Mouse (Mus musculus): ENCODE data around the gene Prpf18. TPM values are rescaled to one million over a fixed set of nuclear protein-coding genes. Genes with fewer than 3 reads are reported as not detected.

Gene Prpf18
- polyA plus RNA-seq, 1 experiment from 2014 or later = 32.5 TPM

DNA sequence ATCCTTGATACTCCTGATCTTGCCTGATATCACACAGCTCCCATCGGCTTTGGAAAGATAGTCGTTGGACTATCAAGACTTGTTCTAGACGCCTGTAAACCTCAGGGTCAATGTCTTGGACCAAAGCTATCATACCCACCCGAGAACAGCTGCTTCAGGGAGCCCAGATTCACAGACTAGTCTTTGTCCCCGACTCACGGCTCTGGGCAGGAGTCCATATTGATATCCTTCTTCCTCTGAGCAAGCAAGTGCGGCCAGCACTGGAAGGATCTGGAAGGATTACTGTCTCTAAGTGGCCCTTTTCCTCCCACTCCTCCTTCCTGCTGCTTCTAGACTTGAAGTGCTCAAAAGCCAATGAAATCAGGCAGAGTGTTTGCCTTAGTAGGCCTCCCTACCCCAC, 59.2 kb downstream of the Prpf18 start:
- Histone ChIP-seq H3K4me2 (replicated peaks; ENCODE audit: low read depth, low read length) (no peak overlapping the region), H3K4me1 (ENCODE audit: control insufficient read depth, insufficient read depth, low read length) (peaks cover 11% of the 10 kb centered on the region), H3K9ac (replicated peaks; ENCODE audit: low read depth, low read length) (no peak overlapping the region), H3K27me3 (ENCODE audit: control insufficient read depth, insufficient read depth, low read length) (no peaks in the 10 kb centered on the region), H3K9me3 (ENCODE audit: control insufficient read depth, low read depth, low read length) (no peaks in the 10 kb centered on the region), H3K4me3 (ENCODE audit: low read depth, low read length) (no peak overlapping the region), H3K27ac (ENCODE audit: low read length) (no peak overlapping the region), H3K36me3 (ENCODE audit: control insufficient read depth, insufficient read depth, low read length) (peaks cover 62% of the 10 kb centered on the region)
- no peak for ATAC-seq (ENCODE audit: insufficient number of reproducible peaks, insufficient read depth, low FRiP score, low read depth)
- 93% methylated on average over 7 of the region's 7 CpGs for WGBS

DNA sequence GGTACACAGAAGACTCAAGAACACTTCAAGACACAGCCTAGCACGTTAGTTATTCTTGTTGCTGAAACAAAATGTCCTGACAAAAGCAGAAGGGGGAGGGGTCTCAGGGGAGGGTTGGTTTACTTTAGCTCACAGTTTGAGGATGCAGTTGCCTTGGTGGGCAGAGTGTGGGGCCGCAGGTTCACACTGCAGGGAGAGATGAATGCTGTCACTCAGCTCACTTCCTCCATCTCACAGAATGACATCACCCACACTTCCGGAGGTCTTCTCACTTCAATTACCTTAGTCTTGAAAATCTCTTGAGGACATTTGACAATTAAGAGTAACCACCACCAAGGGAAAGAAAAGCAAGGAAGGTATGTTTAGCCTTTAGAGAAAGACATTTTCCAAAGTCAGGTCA, 60.3 kb downstream of the Prpf18 start:
- ATAC-seq (ENCODE audit: insufficient number of reproducible peaks, insufficient read depth, low FRiP score, low read depth) = no peak
- Histone ChIP-seq H3K4me3 (ENCODE audit: low read depth, low read length) (no peak overlapping the region), H3K36me3 (ENCODE audit: control insufficient read depth, insufficient read depth, low read length) (peaks cover 54% of the 10 kb centered on the region), H3K9me3 (ENCODE audit: control insufficient read depth, low read depth, low read length) (no peaks in the 10 kb centered on the region), H3K9ac (replicated peaks; ENCODE audit: low read depth, low read length) (no peak overlapping the region), H3K27ac (ENCODE audit: low read length) (no peak overlapping the region), H3K4me1 (ENCODE audit: control insufficient read depth, insufficient read depth, low read length) (peaks cover 18% of the 10 kb centered on the region), H3K27me3 (ENCODE audit: control insufficient read depth, insufficient read depth, low read length) (no peaks in the 10 kb centered on the region), H3K4me2 (replicated peaks; ENCODE audit: low read depth, low read length) (no peak overlapping the region)
- 81% methylated on average over 3 of the region's 3 CpGs for WGBS

DNA sequence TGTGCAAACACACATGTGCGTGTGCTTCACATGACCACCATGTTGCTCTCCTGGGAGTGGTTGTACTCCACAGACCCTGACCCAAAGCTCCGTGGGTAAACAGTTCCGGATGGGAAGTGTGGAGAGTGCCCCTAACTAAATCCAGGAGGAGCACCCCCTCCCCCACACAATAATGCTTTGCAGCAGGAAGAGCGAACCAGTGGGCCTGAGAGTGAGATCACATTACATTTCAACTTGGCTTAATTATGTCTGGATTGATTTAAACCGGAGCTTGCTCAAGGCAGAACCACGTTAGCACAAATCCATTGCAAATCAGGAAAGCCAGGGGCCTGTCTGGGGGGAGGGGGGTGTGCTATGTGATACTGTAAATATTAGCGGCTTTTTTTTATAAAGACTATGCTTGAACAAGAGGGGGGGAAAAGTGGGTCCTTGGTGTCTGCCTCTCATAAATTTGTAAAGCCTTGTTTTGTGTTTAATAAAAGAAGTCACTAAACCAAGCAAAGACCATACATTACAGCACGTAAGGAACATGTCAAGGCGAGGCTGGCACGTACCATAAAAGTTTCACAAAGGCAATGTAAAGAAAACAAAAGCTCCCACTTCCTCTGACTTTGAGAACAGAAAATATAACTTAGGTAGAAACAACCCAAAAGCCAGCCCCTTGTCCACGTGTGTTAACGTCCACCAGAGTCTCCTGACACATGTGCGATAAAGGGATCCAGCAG, 64.1 kb downstream of the Prpf18 start:
- Histone ChIP-seq H3K4me1 (ENCODE audit: control insufficient read depth, insufficient read depth, low read length) (peaks cover 21% of the 10 kb centered on the region), H3K4me3 (ENCODE audit: low read depth, low read length) (no peak overlapping the region), H3K36me3 (ENCODE audit: control insufficient read depth, insufficient read depth, low read length) (peaks cover 36% of the 10 kb centered on the region), H3K4me2 (replicated peaks; ENCODE audit: low read depth, low read length) (no peak overlapping the region), H3K9ac (replicated peaks; ENCODE audit: low read depth, low read length) (no peak overlapping the region), H3K9me3 (ENCODE audit: control insufficient read depth, low read depth, low read length) (no peaks in the 10 kb centered on the region), H3K27ac (ENCODE audit: low read length) (peak overlapping the region; percentile 82), H3K27me3 (ENCODE audit: control insufficient read depth, insufficient read depth, low read length) (no peaks in the 10 kb centered on the region)
- peak; percentile 79 for ATAC-seq (ENCODE audit: insufficient number of reproducible peaks, insufficient read depth, low FRiP score, low read depth)
- 28% methylated on average over 13 of the region's 13 CpGs for WGBS

DNA sequence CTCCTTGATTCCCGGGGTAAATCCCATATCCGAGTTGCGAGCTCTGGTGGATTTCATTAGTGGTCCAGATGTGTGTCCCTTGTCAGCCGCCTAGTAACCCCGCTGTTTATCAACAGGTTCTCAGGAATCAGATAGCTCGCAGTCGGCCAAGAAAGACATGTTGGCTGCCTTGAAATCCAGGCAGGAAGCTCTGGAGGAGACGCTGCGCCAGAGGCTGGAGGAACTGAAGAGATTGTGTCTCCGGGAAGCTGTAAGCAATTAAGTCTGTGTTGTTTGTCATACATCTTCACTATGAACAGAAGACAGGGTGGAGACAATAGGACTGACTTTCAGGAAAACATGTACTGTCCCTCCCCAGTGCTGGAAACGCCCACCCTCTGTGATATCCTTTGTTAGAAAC, 65.7 kb downstream of the Prpf18 start:
- Histone ChIP-seq H3K9ac (replicated peaks; ENCODE audit: low read depth, low read length) (no peak overlapping the region), H3K36me3 (ENCODE audit: control insufficient read depth, insufficient read depth, low read length) (peaks cover 29% of the 10 kb centered on the region), H3K4me3 (ENCODE audit: low read depth, low read length) (no peak overlapping the region), H3K4me1 (ENCODE audit: control insufficient read depth, insufficient read depth, low read length) (peaks cover 21% of the 10 kb centered on the region), H3K27ac (ENCODE audit: low read length) (peak overlapping the region; percentile 52), H3K27me3 (ENCODE audit: control insufficient read depth, insufficient read depth, low read length) (no peaks in the 10 kb centered on the region), H3K9me3 (ENCODE audit: control insufficient read depth, low read depth, low read length) (no peaks in the 10 kb centered on the region), H3K4me2 (replicated peaks; ENCODE audit: low read depth, low read length) (no peak overlapping the region)
- WGBS = 60% methylated on average over 11 of the region's 11 CpGs
- ATAC-seq (ENCODE audit: insufficient number of reproducible peaks, insufficient read depth, low FRiP score, low read depth) = no peak

DNA sequence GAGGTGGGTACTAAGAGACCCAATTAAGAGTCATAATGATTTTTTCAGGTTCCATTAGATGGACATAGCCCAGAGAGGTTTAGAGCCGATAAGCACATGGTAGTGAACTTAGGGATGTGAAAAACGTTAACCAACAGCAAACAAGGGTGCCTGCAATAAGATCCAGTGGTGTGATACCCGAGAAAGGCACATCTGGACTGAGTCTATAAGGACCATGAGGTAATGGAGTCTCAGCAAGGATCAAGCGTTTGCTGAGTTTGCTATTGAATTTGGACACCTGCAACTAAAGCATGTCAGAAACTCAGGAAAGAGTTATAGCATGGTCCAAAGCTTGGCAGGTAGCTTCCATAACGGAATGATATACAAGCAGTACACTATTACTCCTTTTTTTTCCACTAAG, 67.7 kb downstream of the Prpf18 start:
- H3K4me1 ChIP-seq (ENCODE audit: control insufficient read depth, insufficient read depth, low read length) = peaks cover 21% of the 10 kb centered on the region

DNA sequence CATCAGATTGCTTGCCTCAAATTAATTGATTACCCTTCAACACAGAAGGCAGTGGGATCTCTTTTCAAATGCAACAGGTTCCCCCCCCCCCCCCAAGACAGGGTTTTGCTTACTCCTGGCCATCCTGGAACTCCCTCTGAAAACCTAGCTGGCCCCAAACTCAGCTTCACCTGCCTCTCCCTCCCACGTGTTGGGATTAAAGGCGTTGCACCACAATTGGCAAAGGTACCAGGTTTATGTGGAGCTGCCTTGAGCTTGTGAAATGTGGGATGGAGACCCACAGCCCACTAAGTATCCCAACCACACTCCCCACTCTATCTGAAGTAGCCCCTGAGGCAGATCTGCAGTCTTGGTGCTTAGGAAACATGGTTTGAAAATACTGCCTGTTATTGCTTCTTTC, 69.0 kb downstream of the Prpf18 start:
- Histone ChIP-seq H3K27me3 (ENCODE audit: control insufficient read depth, insufficient read depth, low read length) (no peaks in the 10 kb centered on the region), H3K9me3 (ENCODE audit: control insufficient read depth, low read depth, low read length) (no peaks in the 10 kb centered on the region), H3K4me2 (replicated peaks; ENCODE audit: low read depth, low read length) (no peak overlapping the region), H3K36me3 (ENCODE audit: control insufficient read depth, insufficient read depth, low read length) (peaks cover 11% of the 10 kb centered on the region), H3K4me3 (ENCODE audit: low read depth, low read length) (no peak overlapping the region), H3K27ac (ENCODE audit: low read length) (no peak overlapping the region), H3K4me1 (ENCODE audit: control insufficient read depth, insufficient read depth, low read length) (peaks cover 12% of the 10 kb centered on the region; the same call in 1 of the 2 replicates), H3K9ac (replicated peaks; ENCODE audit: low read depth, low read length) (no peak overlapping the region)
- WGBS = 93% methylated on average over 2 of the region's 2 CpGs
- ATAC-seq (ENCODE audit: insufficient number of reproducible peaks, insufficient read depth, low FRiP score, low read depth) = no peak

More for the DNA sequence above, 67.7 kb downstream of the Prpf18 start:
- no peak for ATAC-seq (ENCODE audit: insufficient number of reproducible peaks, insufficient read depth, low FRiP score, low read depth)
- H3K4me2 ChIP-seq (replicated peaks; ENCODE audit: low read depth, low read length) = no peak overlapping the region
- no peaks in the 10 kb centered on the region for H3K27me3 ChIP-seq (ENCODE audit: control insufficient read depth, insufficient read depth, low read length)
- H3K9me3 ChIP-seq (ENCODE audit: control insufficient read depth, low read depth, low read length) = no peaks in the 10 kb centered on the region
- WGBS = 85% methylated on average over 5 of the region's 5 CpGs
- no peak overlapping the region for H3K27ac ChIP-seq (ENCODE audit: low read length)
- peaks cover 19% of the 10 kb centered on the region for H3K36me3 ChIP-seq (ENCODE audit: control insufficient read depth, insufficient read depth, low read length)
- no peak overlapping the region for H3K9ac ChIP-seq (replicated peaks; ENCODE audit: low read depth, low read length)
- no peak overlapping the region for H3K4me3 ChIP-seq (ENCODE audit: low read depth, low read length)

DNA sequence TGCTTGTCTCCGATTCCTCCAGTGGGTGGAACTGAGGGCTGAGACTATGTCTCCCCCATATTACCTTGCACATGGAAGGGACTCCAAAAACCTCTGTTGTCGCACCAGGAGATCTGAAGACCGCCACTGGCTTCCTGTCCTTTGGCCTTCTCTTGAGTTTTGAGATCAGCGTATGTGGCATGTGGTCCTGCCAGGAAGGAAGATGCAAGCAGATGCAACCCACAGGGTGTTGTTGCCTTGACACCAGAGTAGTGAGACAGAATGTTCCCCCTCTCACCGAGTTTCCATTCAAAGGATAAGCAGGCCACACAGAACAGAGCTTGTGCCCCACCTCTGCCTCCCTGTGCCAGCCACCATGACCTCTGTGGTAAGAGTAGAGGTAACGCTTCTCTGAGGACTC, 71.2 kb downstream of the Prpf18 start:
- Histone ChIP-seq H3K9ac (replicated peaks; ENCODE audit: low read depth, low read length) (no peak overlapping the region), H3K27ac (ENCODE audit: low read length) (no peak overlapping the region), H3K36me3 (ENCODE audit: control insufficient read depth, insufficient read depth, low read length) (peaks cover 5% of the 10 kb centered on the region; the same call in 1 of the 2 replicates), H3K4me1 (ENCODE audit: control insufficient read depth, insufficient read depth, low read length) (no peaks in the 10 kb centered on the region), H3K4me2 (replicated peaks; ENCODE audit: low read depth, low read length) (no peak overlapping the region), H3K27me3 (ENCODE audit: control insufficient read depth, insufficient read depth, low read length) (no peaks in the 10 kb centered on the region), H3K9me3 (ENCODE audit: control insufficient read depth, low read depth, low read length) (no peaks in the 10 kb centered on the region), H3K4me3 (ENCODE audit: low read depth, low read length) (no peak overlapping the region)
- 80% methylated on average over 6 of the region's 6 CpGs for WGBS
- ATAC-seq (ENCODE audit: insufficient number of reproducible peaks, insufficient read depth, low FRiP score, low read depth) = no peak

DNA sequence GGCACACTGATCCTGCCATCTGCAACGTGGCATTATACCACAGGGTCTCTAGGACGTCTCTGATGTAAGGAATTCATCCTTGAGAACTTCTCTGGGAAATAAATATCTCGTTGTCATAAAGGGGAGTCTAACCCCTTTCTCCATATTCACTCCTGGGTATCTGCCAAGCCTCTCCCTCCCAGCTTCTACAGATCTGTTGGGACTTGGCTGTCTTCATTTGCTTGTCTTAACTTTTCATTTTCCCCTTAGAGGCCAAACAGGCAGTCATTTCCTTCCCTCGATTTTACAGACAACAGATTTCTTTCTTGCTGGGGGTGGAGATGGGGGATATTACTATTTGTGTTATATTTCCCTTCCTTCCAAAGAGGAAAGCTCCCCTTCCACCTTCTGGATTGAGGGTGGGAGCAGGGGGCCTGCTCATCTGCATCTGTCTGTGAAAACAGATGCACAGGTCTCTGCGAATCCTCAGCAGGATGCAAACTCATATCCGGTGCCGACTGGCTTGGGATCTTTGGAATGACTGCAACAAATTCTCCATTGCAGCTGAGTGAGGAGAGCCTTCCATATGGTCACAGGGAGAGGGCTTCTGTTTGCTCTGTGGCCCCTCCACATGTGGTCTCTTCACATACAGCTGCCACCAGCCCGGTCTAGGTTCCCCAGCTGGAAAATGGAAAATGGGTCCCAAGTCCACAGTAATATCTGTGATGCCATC, 72.4 kb downstream of the Prpf18 start:
- Histone ChIP-seq H3K4me2 (replicated peaks; ENCODE audit: low read depth, low read length) (no peak overlapping the region), H3K4me1 (ENCODE audit: control insufficient read depth, insufficient read depth, low read length) (no peaks in the 10 kb centered on the region), H3K4me3 (ENCODE audit: low read depth, low read length) (no peak overlapping the region), H3K27me3 (ENCODE audit: control insufficient read depth, insufficient read depth, low read length) (no peaks in the 10 kb centered on the region), H3K9ac (replicated peaks; ENCODE audit: low read depth, low read length) (no peak overlapping the region), H3K36me3 (ENCODE audit: control insufficient read depth, insufficient read depth, low read length) (peaks cover 15% of the 10 kb centered on the region), H3K27ac (ENCODE audit: low read length) (peak overlapping the region; percentile 23; the same call in 1 of the 2 replicates), H3K9me3 (ENCODE audit: control insufficient read depth, low read depth, low read length) (no peaks in the 10 kb centered on the region)
- 62% methylated on average over 8 of the region's 8 CpGs for WGBS
- no peak; the same call in 1 of the 2 replicates for ATAC-seq (ENCODE audit: insufficient number of reproducible peaks, insufficient read depth, low FRiP score, low read depth)

Measured in stomach, embryonic 14.5 days (tissue).